Mouse (Mus musculus) cerebellum, postnatal 4 days (tissue): ENCODE measurements around the gene Ankrd42.

Experiments
- DNase-seq, 2 experiments: peaks; one replicate each; pipeline ENCODE4 v3.0.0; 2022; ENCODE audit warnings: low spot score in 2 of 2, mixed read lengths in 1 of 2

Ankrd42 gene

DNA sequence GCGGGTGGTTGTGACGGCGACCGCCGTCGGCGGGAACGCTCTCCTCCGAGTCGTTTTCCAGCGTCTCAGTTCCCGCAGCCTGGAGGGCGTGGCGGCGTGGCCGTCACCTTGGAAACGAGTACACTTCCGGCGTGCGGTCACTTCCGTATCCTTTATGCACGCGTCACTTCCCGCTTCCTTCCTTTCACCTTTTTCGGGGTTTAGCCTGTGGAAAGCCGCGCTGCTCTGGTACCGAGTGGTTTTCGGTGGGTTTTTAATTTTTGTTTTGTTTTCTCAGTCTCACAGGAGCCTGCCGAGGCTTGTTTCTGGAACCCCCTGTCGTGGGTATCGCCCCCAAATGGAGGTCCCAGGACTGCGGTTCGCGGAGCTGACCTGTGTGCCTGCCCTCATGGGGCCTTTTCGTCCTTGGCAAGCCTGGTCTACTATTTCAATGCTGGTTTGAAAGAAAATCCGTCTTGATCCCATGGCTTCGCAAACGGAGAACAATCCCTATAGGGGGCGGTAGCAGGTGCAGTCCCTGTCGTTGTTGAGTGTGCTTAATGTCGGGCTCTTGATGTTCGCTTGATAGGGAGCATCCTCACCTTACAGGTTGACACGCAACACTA lies at the start of gene Ankrd42:
Gene Ankrd42, minus strand, starts transcription at position 122 of the 605 bp plus-strand sequence.
- DNase-seq = peak; percentile 69 to 89

DNA sequence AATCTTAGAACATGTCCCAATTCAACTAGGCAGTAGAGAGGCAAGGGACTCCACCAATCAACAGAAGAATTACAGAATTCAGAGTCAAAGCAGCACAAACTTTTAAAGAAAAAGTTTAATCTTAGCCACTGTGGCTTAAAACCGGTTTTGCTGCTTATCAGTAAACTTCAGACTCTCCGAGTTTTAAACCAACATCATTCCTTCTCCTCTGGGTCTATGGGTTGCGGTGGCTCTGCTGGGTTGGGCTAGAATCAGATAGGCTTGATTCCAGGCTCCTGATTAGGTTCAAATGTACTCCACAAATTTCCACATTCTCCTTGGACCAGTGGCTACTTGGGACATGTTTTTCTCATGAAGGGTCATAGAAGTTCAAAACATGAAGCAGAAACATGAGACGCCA lies 40.4 kb upstream of the Ankrd42 start:
- DNase-seq = no peak

- DNase-seq = no peak
Measured at GRCm38 (mm10) chr7:92675131-92675530, 38.2 kb upstream of the Ankrd42 start.

GRCm38 (mm10) chr7:92669507-92670471 lies 32.8 kb upstream of the Ankrd42 start, which contains the start of gene Pcf11:
Gene Pcf11, minus strand, starts transcription at chr7:92669934.
- peak; percentile 90 to 95 for DNase-seq

DNA sequence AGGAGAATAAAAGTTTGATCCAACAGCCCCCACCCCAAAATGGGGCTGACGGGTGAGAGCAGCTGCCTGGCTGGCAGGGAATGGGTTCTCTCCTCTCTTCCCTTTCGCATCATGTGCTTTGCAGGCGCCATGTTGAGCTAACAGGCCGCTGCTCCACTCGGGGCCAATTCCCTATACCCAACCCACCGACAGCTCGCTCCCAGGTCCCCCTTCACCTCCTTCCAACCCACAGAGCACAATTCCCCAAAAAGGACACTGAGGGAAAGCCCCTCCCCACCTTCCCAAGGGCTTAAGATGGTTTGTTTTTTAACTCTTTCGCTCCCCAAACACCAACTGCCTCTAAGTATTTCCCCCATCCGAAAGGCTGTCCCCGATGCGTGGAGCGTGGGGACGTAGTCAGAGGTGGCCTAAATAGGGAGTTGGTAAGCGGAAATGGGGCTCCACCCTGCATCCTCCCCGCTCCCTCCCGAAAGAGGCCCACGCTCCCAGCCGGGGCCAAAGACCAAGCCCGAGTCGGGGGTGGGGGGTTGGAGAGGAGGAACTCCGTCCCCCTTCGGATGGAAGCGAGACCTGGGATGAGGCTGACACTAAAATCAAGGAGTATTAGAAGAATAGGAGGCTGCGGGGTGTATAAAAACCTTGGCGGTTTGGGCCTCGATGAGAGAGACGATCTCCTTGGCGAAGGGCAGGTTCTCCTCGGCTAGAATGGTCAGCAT lies 32.0 kb upstream of the Ankrd42 start:
- peak; percentile 31 to 50 for DNase-seq

GRCm38 (mm10) chr7:92666274-92666820 lies 29.4 kb upstream of the Ankrd42 start:
- no peak for DNase-seq

- DNase-seq = no peak
Measured at GRCm38 (mm10) chr7:92658050-92658449, 21.1 kb upstream of the Ankrd42 start.

GRCm38 (mm10) chr7:92656386-92656785 lies 19.4 kb upstream of the Ankrd42 start:
- no peak for DNase-seq

DNA sequence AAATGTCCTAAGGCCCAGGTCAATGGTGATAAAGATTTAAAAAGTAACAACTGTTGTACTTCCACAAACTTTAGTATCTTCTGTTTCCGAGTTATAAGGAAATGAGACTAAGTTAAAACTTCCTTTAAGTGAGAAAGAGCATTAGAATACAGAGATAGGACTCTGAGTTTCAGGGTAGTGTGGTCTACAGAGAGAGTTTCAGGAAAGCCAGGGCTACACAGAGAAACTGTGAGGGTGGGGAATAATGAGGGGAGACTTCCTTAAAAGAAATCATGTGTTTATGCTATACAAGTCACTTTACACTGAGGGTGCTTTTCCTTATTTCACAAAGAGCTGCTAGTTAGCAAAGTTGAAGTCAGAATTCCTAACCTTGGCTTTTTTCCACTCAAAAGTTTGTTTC lies 16.4 kb upstream of the Ankrd42 start:
- no peak for DNase-seq

GRCm38 (mm10) chr7:92647790-92648189 lies 10.8 kb upstream of the Ankrd42 start:
- DNase-seq = no peak

DNA sequence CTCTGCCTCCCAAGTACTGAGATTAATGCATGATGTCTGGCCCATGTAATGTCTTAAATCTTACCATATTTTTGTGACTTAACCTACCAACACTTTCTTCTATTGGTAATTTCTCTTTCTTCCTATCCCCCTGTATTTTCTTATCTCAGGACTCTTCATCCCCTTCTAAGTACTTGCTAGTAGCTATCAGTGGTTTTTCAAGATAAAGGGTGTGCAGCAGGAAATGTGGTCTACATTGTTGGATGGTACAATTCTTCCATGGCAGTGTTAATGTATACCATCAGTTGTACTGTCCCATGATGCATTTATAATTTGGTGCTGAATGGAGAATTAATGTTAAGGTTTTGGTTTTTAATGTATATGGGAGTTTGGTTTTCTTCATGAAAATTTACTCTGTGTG lies 5.4 kb upstream of the Ankrd42 start:
- DNase-seq = no peak

- no peak for DNase-seq
Measured at GRCm38 (mm10) chr7:92638050-92638449, 1.1 kb upstream of the Ankrd42 start.

- no peak for DNase-seq
Measured at GRCm38 (mm10) chr7:92636295-92637011, 489 bp downstream of the Ankrd42 start.

GRCm38 (mm10) chr7:92630167-92630566 lies 6.8 kb downstream of the Ankrd42 start:
- DNase-seq = no peak

DNA sequence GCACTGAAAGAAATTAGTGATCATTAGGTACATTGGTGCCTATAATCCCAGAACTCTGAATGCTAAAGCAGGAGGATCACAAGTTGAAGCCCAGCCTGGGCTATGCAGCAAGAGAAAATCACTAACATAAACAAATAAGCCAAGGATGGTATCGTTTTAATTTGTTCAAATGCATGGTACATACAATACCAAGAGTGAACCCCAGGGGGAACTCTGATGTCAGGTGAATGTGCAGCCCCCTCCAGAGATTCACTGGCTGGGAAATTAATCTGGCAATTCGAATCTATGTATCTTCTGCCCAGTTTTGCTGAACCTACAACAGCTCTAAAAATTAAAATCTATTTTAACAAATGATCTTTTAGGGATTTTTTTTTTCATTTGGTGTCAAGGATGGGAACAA lies 12.5 kb downstream of the Ankrd42 start:
- DNase-seq = no peak

GRCm38 (mm10) chr7:92610830-92611229 lies 26.1 kb downstream of the Ankrd42 start:
- DNase-seq = no peak

GRCm38 (mm10) chr7:92604961-92605360 lies 32.0 kb downstream of the Ankrd42 start:
- no peak for DNase-seq

- DNase-seq = no peak
Measured at GRCm38 (mm10) chr7:92590842-92591241, 46.1 kb downstream of the Ankrd42 start.

- no peak for DNase-seq
Measured at GRCm38 (mm10) chr7:92589986-92590385, 47.0 kb downstream of the Ankrd42 start.

GRCm38 (mm10) chr7:92583567-92583966 lies 53.4 kb downstream of the Ankrd42 start:
- DNase-seq = no peak

DNA sequence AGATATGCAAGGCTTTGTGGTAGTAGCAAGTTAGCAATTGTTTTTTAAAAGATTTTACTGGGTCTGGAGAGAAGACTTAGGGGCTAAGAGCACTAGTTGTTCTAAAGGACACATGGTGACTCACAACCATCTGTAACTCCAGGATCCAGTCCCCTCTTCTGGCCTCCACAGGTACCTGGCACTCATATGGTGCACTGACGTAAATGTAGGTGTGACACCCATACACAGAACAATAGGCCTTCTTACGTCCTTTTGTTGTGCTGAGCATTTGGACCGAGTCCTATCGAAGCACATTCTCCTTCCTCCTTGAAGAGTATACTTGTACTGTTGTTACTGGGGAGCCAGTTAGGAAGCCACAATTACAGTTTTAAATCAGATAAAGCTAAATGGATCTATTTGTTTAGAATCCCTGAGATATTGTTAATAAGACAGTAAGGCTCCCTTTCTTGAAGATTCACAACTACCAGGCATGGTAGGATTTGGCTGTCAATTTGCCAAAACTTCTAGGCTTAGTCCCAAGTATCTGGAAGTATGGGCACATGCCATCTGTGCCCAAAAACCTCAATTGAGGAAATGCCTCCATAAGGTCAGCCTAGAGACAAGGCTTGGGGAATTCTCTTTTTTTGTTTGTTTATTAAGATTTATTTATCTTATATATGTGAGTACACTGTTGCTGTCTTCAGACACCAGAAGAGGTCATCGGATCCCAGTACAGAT lies 56.3 kb downstream of the Ankrd42 start:
- no peak for DNase-seq
